Mouse (Mus musculus): ENCODE data around the gene Rhox3f.

Gene Rhox3f

DNA sequence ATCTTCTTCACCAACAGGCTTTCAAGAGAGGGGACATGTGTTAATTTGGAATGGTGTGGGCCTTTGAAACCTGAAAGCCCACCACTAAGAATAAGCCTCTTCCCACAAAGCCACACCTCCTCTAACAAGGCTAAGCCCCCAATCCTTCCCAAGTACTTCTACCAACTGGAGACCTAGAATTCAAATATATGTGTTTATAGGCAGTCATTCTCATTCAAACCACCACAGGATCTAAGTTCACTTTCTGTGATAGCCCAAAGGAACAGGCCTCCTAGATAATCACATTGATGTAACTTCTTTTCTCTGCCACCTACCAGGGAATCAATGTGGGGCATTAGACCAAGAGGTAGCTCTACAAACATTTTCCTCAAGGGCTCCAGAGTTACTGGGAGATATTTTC is at the start of gene Rhox3f:
Gene Rhox3f, plus strand, starts transcription at position 301 of the 400 bp plus-strand sequence.

DNA sequence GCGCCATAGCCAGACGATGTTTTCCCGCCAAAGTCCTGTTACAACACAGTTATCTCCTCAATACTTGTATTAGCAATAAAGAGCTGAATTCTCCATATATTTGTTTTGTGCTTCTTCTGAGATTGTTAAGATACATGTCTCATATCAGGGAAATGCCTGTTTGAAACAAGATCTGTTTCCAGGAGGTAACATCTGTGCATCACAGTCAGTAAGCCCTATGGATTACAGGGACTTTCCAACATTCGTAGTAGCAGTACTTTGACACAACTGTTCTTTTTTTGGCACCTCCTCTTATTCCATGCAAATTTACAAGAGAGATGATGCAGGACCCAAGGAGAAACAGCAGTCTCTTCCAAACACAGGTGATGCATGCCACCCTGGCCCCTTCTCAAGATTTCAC is 39.1 kb upstream of the Rhox3f start, which contains the start of gene Rhox3e:
Gene Rhox3e, plus strand, starts transcription at position 301 of the 400 bp plus-strand sequence.
- WGBS = no CpG with 5 or more reads among the region's 4 CpGs

DNA sequence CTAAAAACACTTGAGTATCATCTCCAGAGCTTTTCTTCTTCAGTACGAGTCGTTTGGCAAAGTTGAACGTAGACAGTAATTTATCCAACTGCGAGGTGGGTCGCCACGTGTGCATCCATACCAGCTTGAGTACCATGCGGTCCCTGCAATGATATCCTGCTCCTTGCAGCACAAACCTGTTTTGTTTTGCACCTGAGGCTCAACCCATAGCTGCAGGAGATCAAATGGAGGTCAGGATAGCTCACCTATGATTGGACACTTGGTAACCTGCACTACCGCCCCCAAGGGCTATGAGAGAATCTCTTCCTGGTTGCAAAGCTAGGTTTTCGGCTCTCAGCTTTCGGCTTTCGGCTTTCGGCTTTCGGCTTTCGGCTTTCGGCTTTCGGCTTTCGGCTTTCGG is 23.7 kb upstream of the Rhox3f start, which contains the start of gene Rhox4e:
Gene Rhox4e, plus strand, starts transcription at position 301 of the 400 bp plus-strand sequence.
- 96% methylated on average over 10 of the region's 18 CpGs for WGBS

DNA sequence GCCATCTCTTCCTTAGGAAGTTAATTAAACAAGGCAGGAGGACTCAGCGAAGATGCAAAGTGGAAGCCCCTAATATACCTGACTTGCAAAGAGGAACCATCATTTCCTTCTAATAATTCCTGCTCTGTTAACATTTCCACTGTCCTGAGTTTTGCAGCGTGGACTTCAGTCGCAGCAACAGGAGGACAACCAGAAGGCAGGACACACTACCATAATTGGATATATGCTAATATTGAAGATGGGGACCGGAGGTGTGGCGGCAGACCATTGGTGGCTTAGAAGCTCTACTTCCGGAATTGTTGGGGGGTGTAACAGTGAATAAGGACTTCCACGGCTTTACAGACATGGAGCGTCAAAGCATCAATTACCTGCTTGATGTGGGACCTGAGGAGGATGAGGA is 9.7 kb upstream of the Rhox3f start, which contains the start of gene Rhox2f:
Gene Rhox2f, plus strand, starts transcription at position 301 of the 400 bp plus-strand sequence.
- 96% methylated on average over 8 of the region's 8 CpGs for WGBS

DNA sequence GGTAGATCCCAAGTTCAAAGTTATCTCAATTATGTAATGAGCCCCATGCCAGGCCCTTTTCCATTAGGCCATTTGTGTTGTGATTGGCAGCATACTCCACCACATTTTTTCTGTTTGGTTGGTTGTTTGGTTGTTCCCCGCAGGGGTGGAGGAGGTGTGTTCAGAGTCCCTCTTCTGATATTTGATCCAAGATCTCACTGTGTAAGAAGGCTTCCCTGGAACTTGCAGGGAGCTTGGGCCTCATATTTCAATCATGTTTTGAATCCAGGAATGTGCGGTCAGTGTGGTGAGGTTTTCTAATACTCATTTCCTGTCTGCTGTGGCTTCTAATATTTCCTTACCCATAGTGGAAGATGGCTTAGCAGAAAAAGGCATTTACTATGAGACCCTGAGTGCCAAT is 8.2 kb upstream of the Rhox3f start:
- WGBS = 45% methylated on average over 2 of the region's 2 CpGs

DNA sequence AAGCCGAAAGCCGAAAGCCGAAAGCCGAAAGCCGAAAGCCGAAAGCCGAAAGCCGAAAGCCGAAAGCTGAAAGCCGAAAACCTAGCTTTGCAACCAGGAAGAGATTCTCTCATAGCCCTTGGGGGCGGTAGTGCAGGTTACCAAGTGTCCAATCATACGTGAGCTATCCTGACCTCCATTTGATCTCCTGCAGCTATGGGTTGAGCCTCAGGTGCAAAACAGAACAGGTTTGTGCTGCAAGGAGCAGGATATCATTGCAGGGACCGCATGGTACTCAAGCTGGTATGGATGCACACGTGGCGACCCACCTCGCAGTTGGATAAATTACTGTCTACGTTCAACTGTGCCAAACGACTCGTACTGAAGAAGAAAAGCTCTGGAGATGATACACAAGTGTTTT is 26.8 kb downstream of the Rhox3f start, which contains the start of gene Rhox4f:
Gene Rhox4f, minus strand, starts transcription at position 101 of the 400 bp plus-strand sequence.
- 98% methylated on average over 19 of the region's 19 CpGs for WGBS

DNA sequence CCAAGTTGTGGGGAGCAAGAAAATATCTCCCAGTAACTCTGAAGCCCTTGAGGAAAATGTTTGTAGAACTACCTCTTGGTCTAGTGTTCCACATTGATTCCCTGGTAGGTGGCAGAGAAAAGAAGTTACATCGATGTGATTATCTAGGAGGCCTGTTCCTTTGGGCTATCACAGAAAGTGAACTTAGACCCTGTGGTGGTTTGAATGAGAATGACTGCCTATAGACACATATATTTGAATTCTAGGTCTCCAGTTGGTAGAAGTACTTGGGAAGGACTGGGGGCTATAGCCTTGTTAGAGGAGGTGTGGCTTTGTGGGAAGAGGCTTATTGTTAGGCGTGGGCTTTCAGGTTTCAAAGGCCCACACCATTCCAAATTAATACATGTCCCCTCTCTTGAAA is 47.7 kb downstream of the Rhox3f start, which contains the start of gene Rhox3g:
Gene Rhox3g, minus strand, starts transcription at position 101 of the 400 bp plus-strand sequence.
- WGBS = 94% methylated on average over 2 of the region's 2 CpGs

Measured in cerebral cortex, adult 2 months (tissue).